Mouse (Mus musculus) E14TG2a.4 (cell line): Measurements from ENCODE around the gene Fezf2.

Source experiments
- H3K27me3 ChIP-seq: 2 replicates; pipeline ENCODE4 v1.6.1; 2014; ENCODE audit warnings: low read length, control low read depth; ENCODE audit not compliant: insufficient read depth
- H3K36me3 ChIP-seq: 2 replicates; pipeline ENCODE4 v1.6.1; 2014; ENCODE audit warnings: low read length, control low read depth; ENCODE audit not compliant: insufficient read depth
- H3K4me1 ChIP-seq: replicated peaks from 2 replicates; pipeline ENCODE4 v1.6.1; 2014; ENCODE audit warnings: low read depth, low read length, control low read depth
- H3K4me3 ChIP-seq: replicated peaks from 2 replicates; pipeline ENCODE4 v1.5.1; 2014; ENCODE audit warnings: mild to moderate bottlenecking, low read length
- H3K9me3 ChIP-seq: 2 replicates; pipeline ENCODE4 v1.6.1; 2014; ENCODE audit warnings: low read length, control low read depth
- CTCF ChIP-seq: conservative IDR thresholded peaks from 2 replicates; pipeline ENCODE4 v1.5.1; 2014; ENCODE audit warnings: low read length
- NANOG ChIP-seq: IDR thresholded peaks from 2 replicates; pipeline ENCODE4 v1.6.1; 2014; ENCODE audit warnings: borderline replicate concordance, low read length, mixed read lengths
- POU5F1 ChIP-seq: IDR thresholded peaks from 2 replicates; pipeline ENCODE4 v1.6.1; 2014; ENCODE audit warnings: low read length, borderline replicate concordance

The Fezf2 gene

GRCm38 (mm10) chr14:12377289-12377688, 29.3 kb upstream of the Fezf2 start:
- TF ChIP-seq POU5F1 (no peak), CTCF (no peak), NANOG (no peak)
- no peaks in the 10 kb centered on the region for H3K9me3 ChIP-seq
- H3K27me3 ChIP-seq = peaks cover 19% of the 10 kb centered on the region
- peaks cover 8% of the 10 kb centered on the region; the same call in 1 of the 2 replicates for H3K4me1 ChIP-seq
- H3K36me3 ChIP-seq = no peaks in the 10 kb centered on the region
- no peak overlapping the region for H3K4me3 ChIP-seq

- Histone ChIP-seq H3K9me3 (no peaks in the 10 kb centered on the region), H3K4me3 (no peak overlapping the region), H3K36me3 (no peaks in the 10 kb centered on the region), H3K4me1 (peaks cover 8% of the 10 kb centered on the region; the same call in 1 of the 2 replicates), H3K27me3 (peaks cover 18% of the 10 kb centered on the region)
- no peak for TF ChIP-seq POU5F1
- TF ChIP-seq NANOG = no peak
- no peak for TF ChIP-seq CTCF
Observed at GRCm38 (mm10) chr14:12375451-12375850, 27.5 kb upstream of the Fezf2 start.

DNA sequence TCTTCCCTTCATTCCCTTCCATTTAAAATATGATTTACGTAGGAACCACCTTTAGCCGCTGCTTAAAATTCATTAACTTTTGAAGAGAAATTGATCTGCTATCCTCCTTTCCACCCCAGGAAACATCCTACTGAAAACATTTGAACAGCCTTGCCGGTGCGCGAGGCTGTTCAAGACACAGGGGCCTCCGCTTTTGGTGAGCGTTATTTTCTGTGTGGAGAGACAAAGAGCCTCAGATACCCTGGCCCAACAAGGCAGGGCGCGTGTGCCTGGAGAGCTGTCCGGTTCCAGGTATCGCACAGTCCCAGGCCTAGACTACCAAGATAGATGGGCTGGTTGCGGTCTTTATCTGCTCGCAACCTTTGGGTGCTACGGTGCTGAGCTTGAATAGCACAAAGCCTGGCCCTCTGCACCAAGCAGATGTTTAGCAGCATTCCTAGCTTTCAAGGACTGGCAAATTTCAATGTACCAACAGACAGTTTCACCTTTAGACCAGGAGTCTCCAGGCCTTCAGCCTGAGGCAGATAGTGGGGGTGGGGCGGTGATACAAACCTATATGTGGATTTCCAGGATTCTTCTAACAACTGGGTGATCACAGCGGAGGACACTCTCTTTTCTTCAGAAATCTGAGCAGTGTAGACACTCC, 2.4 kb upstream of the Fezf2 start:
- TF ChIP-seq CTCF (no peak), POU5F1 (no peak)
- Histone ChIP-seq H3K4me3 (no peak overlapping the region), H3K9me3 (no peaks in the 10 kb centered on the region), H3K4me1 (peaks cover 25% of the 10 kb centered on the region), H3K36me3 (no peaks in the 10 kb centered on the region), H3K27me3 (peaks cover 65% of the 10 kb centered on the region)

GRCm38 (mm10) chr14:12349334-12350090, 1.5 kb upstream of the Fezf2 start:
- Histone ChIP-seq H3K4me3 (no peak overlapping the region), H3K4me1 (peaks cover 32% of the 10 kb centered on the region), H3K36me3 (no peaks in the 10 kb centered on the region), H3K9me3 (no peaks in the 10 kb centered on the region), H3K27me3 (peaks cover 74% of the 10 kb centered on the region)
- no peak for TF ChIP-seq NANOG
- TF ChIP-seq CTCF = no peak
- no peak for TF ChIP-seq POU5F1

DNA sequence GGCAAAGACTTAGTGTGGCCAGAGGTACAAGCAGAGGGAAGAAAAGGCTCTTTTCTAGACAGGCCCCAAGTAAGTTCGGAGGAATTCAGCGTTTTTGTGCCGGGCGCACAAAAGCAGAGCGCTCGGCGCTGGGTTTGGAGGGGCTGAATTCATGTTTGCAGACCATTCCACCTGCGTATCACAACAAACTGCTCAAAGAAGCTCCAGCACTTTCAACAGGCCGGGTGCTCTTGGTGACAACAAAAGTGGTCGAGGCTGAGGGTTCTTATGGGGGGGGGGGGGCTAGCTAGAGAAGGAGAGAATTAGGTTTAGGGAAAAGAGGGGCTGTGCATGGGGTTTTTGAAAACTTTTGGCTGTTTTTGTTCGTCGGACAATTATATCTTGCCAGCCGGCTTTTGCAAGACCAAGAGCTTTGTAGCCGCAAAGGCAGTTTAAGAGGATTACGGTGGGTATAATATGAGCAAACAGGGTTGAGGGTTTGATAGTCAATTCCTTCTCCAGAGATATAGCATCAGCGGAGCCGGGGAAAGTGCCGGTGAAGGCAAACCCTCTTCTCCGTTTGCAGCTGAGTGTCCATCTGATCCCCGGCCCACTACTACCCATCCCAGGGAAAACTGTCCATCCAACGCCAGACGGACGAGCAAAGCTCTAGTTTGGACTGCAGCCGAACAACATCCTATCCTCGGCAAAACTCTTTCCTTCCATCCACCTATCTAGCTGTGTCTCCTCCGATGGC, 956 bp downstream of the Fezf2 start:
- H3K27me3 ChIP-seq = peaks cover 93% of the 10 kb centered on the region
- H3K9me3 ChIP-seq = no peaks in the 10 kb centered on the region
- H3K4me3 ChIP-seq = peak overlapping the region; percentile 68; the same call in 1 of the 2 replicates
- TF ChIP-seq POU5F1 (no peak), NANOG (no peak), CTCF (no peak)
- no peaks in the 10 kb centered on the region for H3K36me3 ChIP-seq
- H3K4me1 ChIP-seq = peaks cover 49% of the 10 kb centered on the region

DNA sequence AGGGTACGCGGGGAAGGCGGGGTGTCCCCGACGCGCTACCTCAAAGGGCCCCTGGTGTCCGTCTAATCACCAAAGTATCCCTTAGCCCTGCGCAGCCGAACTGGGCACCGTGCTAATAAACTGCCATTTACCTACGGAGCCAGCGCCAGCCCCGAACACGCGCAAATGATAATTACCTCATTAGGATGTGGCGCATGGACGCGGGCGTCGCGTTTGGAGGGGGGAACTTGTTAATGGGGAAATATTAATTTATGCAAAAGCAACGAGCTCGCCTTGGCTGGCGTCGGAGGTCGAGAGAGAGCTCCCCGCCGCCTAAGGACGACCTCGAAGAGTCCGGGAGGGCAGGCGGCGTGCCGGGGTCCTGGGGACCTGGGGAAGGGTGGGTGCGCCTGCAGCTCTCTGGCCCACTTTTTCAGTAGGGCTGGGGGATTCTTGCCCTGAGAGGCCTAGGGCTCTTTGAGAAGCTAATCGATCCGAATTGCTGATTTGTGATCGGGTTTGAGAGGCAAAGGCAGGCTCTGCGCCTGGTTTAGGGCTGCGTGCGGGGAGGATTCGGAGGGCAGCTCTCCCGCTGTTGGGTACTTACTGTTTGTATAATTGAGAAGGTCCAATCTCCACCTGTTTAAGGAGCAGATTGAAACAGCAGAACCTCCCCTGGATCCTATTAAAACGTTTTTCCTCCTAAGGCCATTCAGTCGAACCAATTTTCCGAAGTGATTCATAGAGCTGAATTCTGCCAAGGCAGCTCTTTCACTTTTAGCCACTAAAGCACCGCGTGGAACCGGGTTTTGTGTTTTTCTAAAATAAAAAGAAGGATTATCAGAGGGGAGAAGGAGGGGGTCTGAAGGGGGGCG, 1.8 kb downstream of the Fezf2 start:
- Histone ChIP-seq H3K4me3 (peak overlapping the region; percentile 68), H3K27me3 (peaks cover 96% of the 10 kb centered on the region), H3K36me3 (no peaks in the 10 kb centered on the region), H3K4me1 (peaks cover 57% of the 10 kb centered on the region), H3K9me3 (no peaks in the 10 kb centered on the region)
- TF ChIP-seq CTCF (no peak), POU5F1 (0 out of 2 replicates have a peak, but pooled peaks have one; percentile 4)

DNA sequence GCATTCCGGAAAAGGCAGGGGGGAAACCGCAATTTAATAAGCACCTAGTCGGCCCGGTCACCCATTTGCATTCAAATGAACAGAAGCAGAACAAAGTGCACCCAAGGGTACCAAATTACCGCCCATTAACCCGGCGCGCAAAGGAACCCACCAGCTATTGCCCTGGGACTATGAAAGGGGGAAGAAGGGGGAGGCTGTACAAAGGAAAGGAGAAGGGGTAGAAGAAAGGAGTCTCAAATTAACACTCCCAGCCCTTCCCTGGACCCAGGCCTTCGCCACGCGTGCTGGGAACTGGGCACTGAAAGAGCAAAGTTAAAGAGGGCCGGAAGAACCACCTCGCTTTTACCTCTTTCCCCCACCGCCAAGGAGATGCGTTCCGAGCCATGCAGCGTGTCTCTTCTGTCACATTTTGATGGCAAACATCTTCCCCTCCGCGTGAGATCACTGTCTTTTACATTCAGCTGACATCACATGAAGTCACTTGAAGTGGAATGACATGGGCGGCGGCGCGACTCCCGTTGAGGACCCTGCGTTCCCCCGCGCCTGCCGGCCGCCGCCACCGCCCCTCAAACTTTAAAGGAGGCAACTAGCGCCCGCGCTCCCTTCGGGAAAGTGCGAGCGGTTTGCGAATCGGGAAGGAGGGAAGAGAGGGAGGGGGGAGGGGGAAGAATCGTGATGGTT, 2.6 kb downstream of the Fezf2 start:
- H3K9me3 ChIP-seq = no peaks in the 10 kb centered on the region
- H3K4me1 ChIP-seq = peaks cover 63% of the 10 kb centered on the region
- H3K27me3 ChIP-seq = peaks cover 100% of the 10 kb centered on the region
- TF ChIP-seq CTCF = no peak
- no peak for TF ChIP-seq NANOG
- no peak for TF ChIP-seq POU5F1
- peak overlapping the region; percentile 68 for H3K4me3 ChIP-seq
- H3K36me3 ChIP-seq = no peaks in the 10 kb centered on the region
